Mouse (Mus musculus) CH12F3 (cell line): Measurements from ENCODE around the gene Slamf1.

Experiments used
- in situ Hi-C: fragments of 300-500 bp; cut with MboI; formaldehyde crosslinking; loops from 2 replicates; pipeline ENCODE4 v1.14.3; 2020; ENCODE audit warnings: low sequenced_read_pairs

The Slamf1 gene

DNA sequence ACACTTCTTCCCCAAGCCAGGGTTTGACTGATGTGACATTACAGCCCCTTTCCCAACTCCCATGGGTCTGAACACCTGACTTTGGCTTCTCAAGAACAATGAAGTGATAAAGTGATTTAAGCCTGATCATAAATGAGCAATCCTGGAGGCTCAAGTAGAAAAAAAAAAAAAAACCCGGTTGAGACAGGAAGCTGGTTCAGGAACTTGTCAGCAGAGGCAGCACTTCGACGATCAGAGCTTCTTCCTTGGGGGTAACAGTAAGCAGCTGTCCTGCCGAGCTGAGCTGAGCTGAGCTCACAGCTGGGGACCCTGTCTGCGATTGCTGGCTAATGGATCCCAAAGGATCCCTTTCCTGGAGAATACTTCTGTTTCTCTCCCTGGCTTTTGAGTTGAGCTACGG lies at the start of gene Slamf1:
Gene Slamf1, plus strand, starts transcription at position 230 of the 400 bp plus-strand sequence.
- in situ Hi-C loops: no loop called here

DNA sequence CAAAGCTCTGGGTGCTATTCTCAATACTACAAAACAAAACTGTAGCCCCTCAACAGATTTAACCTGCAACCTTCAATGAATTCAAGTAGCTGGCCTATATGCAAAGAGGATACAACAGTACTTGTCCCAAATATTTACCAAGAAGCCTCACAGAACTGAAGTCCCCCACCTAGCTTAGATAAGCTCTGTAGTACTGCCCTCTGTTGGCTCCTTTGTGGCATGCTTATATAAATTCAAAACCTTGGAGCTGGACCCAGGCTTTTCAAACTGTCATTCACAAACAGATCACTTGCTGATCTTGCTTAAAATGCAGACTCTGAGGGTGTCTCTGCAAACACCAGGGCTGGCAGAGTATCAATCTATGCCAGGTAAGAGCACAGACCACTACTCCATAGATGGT lies 35.7 kb upstream of the Slamf1 start:
- in situ Hi-C loops: no loop called here

DNA sequence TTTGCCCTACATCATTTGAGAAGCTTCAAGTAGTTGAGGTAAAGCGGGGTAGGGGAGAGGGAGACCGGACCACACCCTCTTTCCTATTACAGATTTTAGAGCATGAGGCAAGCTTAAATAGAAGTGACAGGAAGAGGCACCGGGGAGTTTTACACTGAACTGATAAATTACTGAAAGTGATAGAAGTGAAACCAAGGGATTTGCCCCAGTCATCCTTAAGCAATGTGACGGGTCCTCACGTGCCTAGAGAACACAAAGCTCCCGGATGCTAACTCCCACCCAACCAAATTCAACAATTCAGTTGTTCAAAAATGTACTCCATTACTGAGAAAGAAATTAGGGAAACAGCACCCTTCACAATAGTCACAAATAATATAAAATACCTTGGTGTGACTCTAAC lies 32.0 kb upstream of the Slamf1 start:
- in situ Hi-C loops: no loop called here

- in situ Hi-C loops: no loop called here
These were observed 18.6 kb upstream of the Slamf1 start for GRCm38 (mm10) chr1:171748127-171748969.

DNA sequence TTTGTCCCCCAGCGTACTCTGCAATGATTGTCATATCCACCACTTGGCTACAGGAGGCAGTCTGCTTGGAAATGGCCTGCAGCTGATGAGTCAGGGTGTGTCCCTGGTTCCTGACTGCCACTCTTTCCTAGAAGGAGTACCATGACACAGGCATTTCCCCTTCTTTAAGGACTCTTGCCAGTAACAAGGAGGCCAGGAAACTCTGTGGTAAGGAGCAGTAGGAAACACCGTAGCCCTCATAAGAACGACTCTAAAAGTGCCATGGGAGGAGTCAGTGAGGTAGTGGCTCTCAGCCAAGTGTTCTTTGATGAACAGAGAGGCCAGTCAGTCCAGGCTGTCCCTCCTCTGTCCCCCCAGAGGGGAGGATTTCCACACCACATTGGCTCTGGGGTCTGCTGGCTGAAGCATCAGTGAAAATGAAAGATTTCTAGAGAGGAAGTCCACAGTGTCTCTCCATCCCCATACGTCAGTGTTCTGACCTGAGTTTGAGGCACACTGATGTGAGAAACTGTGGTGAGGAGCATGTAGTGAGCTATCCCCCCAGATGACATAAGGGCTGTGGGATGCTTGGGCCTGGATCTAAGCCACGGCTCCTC lies 5.0 kb upstream of the Slamf1 start:
- in situ Hi-C loops: no loop called here

DNA sequence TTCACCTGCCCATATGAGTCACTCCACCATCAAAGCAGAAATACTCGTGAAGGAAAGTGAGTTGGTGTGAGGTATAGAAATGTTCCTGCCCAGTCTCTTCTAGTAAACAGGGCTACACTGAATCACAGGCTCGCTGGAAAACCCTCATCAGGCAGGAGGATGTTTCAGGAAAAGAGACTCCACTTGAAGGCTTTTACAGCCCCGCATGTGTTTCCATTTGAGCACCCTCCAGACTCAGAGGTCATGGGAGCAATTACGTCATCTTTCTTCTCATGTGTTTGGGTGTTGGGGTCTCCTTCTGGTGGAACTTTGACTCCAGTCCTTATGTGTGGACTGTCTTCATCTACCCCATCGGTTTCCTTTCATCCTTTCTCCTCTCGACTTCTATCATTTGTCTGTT lies 4.1 kb downstream of the Slamf1 start:
- in situ Hi-C loops: no loop called here

GRCm38 (mm10) chr1:171772121-171772735 lies 5.3 kb downstream of the Slamf1 start:
- in situ Hi-C loops: no loop called here

- in situ Hi-C loops: no loop called here
These were observed 6.5 kb downstream of the Slamf1 start for GRCm38 (mm10) chr1:171773232-171773989.

DNA sequence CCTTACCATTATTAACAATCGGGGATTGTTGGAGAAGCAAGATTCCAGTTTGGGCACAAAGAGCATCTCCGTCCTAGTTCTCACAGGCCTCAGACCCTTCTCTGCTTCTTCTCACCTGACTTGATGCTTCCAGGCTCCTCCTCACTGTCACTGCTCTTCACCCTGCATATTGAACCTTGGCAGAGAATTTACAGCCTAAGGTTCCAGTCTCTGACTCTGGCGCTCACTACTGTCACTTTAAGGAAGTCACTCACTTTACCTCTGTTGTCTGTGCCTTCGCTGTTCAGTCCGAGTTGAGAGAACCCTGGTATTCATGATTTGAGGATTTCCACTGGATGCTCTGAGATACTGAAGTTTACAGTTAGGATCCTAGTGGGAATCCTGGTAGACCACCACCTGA lies 7.3 kb downstream of the Slamf1 start:
- in situ Hi-C loops: no loop called here

DNA sequence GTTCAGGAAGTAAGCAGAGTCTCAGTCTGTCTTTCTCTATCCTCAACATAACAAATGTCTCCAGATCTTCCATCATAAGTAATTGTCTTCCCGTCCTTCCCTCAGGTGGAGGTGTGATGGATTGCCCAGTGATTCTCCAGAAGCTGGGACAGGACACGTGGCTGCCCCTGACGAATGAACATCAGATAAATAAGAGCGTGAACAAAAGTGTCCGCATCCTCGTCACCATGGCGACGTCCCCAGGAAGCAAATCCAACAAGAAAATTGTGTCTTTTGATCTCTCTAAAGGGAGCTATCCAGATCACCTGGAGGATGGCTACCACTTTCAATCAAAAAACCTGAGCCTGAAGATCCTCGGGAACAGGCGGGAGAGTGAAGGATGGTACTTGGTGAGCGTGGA lies 7.8 kb downstream of the Slamf1 start:
- in situ Hi-C loops: no loop called here

DNA sequence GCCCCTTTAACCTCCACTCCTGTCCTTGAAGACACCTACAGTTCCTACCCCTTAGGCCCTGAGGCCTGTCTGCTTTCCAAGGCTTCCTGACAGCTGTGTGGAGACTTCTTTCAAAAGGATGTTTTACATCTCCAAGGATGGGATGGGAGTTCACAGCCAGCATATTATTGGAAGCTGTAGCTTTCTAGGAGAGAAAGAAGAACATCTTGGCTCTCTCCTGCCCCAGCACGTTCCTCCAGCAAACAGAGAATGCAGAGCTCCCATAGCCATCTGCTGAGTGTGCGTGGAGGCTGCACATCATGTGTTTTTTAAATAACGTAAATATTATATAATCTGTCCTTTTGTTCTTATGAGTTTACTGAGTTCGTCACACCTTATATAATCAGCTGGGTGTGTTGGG lies 8.9 kb downstream of the Slamf1 start:
- in situ Hi-C loops: no loop called here

GRCm38 (mm10) chr1:171777026-171777425 lies 10.1 kb downstream of the Slamf1 start:
- in situ Hi-C loops: no loop called here

- in situ Hi-C loops: no loop called here
These were observed 15.5 kb downstream of the Slamf1 start for GRCm38 (mm10) chr1:171782287-171782915.

- in situ Hi-C loops: no loop called here
These were observed 18.9 kb downstream of the Slamf1 start for GRCm38 (mm10) chr1:171785871-171786270.

GRCm38 (mm10) chr1:171787281-171788015 lies 20.5 kb downstream of the Slamf1 start:
- in situ Hi-C loops: no loop called here

DNA sequence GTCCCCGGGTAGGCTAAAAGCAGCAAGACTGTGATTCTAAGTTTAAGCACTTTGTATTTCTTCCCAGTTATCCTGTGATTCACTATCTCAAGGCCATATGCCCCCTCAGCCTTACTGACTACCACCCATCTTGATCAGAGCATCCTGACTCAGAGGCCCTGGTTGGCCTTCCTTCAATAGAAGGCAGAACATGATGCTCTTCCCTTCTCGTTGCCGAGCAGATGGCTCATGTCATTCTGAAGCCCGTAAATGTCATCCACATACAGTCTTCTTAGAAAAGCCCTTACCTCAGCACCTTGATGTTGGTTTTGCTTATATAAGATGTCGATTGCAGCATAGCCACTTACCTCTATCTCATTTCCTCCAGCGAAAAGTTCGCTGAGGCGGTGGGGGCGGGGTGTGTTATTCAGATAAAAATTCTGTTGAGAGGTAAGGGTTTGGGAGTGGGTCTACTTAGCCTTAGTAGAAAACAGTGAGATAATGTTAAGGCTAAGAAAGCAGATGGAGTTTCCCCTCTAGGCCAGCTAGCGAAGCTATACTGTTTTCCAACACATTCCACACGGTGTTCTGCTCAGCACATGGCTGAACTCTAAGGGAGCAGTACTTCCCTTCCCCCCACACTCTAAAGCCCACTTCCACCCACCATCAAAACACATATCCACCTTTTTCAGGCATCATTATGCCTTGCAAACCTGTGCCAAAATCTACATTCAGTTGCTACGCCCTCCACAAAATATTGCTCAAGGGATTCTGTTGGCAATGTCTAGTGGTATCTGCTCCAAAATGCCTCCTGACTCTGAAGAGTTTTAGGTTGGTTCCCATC lies 21.7 kb downstream of the Slamf1 start:
- in situ Hi-C loops: no loop called here

DNA sequence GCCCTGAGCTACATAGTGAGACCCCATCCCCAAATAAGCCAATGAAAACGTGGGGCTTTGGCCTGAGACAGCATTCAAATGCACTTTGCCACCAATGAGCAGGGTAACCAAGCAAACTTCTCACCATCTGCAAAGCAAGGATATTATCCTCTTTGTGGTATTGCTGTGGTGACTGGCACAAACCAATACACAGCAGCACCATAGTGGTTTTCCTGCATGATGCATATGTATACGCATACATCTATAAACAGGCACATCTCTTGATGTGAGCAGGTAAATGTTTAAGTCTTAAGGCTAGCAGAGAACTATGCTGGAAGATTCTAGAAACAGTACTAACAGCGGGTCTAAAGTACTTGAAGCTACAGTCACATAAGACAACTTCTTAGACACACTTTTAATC lies 22.5 kb downstream of the Slamf1 start:
- in situ Hi-C loops: no loop called here

DNA sequence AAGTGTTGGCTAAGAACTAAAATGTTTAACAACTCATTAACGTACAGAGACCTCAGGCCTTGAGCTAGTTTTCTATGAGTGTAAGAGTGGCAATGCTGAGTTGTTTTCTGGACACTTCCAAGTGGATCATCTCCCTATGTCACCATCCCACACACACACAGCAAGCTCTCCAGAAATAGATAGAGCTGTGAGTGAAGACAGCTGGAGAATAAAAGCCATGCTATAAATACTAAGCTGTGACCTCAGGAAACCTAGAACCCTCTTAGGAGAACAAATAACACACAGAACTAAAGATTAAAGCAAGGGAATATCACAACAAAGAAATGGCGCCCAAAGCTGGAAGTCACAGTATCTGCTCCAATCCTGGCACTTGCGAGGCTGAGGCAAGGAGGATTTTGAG lies 24.6 kb downstream of the Slamf1 start:
- in situ Hi-C loops: no loop called here

GRCm38 (mm10) chr1:171796185-171796584 lies 29.3 kb downstream of the Slamf1 start:
- in situ Hi-C loops: no loop called here
